Mouse (Mus musculus) activated CD4-positive, CD25-positive, alpha-beta regulatory T cell, adult 4 months (primary cell): ENCODE data around the gene Fam207a. TPM values are rescaled to one million over a fixed set of nuclear protein-coding genes. Genes with fewer than 3 reads are reported as not detected.

Source experiments
- ATAC-seq: one replicate; pipeline ENCODE4 v1.8.0; 2017
- polyA plus RNA-seq, 2 experiments: library from polyadenylated mRNA; unstranded; fragments of 100-300 nt; shearing (Covaris generic); gene quantifications; one replicate each; pipeline ENCODE4 v1.2.1; 2017

Fam207a gene
- polyA plus RNA-seq, 2 experiments from 2014 or later, result 15.2 to 15.3 TPM

GRCm38 (mm10) chr10:77455251-77456010 is 60.2 kb downstream of the Fam207a start:
- no peak for ATAC-seq

- no peak for ATAC-seq
These were observed 60.8 kb downstream of the Fam207a start for GRCm38 (mm10) chr10:77454795-77455194.

GRCm38 (mm10) chr10:77451822-77452221 is 63.8 kb downstream of the Fam207a start:
- ATAC-seq, result no peak

GRCm38 (mm10) chr10:77450159-77450464 is 65.5 kb downstream of the Fam207a start:
- ATAC-seq, result no peak

GRCm38 (mm10) chr10:77449315-77450158 is 66.0 kb downstream of the Fam207a start:
- ATAC-seq, result no peak

DNA sequence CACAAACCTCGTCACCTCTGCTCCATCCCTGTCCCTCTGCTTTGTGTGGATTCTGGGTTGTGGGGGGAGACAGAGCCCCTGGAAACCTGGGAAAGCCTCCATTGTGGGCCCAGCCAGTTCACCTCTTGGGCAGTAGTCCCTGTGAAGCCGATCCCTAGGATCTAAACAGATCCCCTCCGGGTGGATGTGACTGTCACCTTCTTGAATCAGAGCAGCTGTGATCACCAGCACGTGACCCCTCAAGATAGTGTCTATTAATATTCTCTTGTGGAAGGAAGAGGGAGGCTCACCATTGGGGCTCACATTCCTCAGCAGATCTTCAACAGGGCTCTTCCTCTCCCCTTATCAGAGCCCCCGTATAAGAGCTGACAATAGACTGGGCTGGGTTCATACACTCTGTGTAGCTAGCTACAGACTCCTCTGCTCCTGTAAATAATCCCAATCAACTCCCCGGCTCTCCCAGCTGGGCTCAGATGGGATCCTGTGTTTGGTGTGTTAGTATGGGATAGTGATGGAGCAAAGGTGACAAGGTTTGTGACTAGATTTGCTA is 66.8 kb downstream of the Fam207a start:
- ATAC-seq, result no peak

DNA sequence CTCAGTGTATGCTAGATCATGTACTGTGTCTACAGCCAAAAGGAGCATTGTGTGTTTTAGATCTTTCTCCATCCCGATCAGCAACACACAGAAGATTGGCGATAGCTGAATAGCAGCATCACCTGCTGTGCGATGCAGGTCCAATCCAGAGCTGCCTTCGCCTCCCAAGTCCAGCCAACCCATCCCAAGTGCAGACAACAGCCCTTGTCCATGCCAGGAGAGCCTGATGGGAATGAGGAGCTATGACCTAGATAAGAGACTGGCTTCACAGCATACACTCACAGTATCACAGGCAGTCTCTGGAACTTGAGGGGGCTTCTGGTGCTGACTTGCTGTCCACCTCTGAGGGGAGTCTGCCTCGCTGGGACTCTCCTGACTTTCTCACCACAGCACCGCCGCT is 67.4 kb downstream of the Fam207a start:
- no peak for ATAC-seq

GRCm38 (mm10) chr10:77447755-77448154 is 67.8 kb downstream of the Fam207a start:
- no peak for ATAC-seq

GRCm38 (mm10) chr10:77442250-77442649 is 73.3 kb downstream of the Fam207a start:
- no peak for ATAC-seq

DNA sequence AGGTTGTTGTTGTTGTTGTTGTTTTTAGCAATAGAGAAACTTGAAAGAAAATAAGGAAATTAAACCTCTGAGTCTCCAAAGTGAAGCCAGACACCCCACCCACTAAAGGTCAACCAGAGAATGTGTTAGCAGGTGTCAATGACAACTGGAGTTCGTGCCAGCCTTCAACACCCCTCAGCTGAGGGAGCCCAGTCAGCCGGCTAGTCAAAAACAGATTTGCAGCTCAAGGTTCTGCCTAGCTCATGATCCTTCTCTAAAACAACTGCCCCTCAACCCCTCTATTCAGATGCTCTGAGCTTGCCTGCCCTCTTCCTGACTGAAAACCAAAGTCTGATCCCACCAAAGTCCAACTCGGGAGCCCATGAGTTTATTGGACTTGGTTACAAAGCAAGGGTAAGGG is 73.8 kb downstream of the Fam207a start:
- no peak for ATAC-seq

GRCm38 (mm10) chr10:77440841-77441755 is 74.5 kb downstream of the Fam207a start:
- ATAC-seq, result no peak

DNA sequence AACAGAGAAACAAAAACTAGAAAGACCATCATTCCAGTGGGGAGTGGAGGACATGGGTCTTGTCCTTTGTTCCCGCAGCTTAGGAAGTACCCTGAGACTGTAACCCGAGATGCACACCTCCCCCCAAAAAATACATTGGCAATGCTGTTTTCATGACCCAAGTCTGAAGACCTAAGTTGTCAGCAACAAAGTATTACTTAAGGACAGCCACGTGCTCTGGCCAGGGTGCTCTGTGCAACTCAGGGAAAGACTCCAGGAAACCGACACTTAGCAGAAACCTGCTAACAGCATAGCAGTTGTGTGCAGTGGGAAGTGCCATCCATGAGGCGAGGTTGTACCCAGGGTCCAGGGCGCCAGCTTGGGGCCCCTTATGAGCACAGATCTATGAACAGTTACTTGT is 75.3 kb downstream of the Fam207a start:
- ATAC-seq, result no peak

- no peak for ATAC-seq
These were observed 76.6 kb downstream of the Fam207a start for GRCm38 (mm10) chr10:77439026-77439425.

DNA sequence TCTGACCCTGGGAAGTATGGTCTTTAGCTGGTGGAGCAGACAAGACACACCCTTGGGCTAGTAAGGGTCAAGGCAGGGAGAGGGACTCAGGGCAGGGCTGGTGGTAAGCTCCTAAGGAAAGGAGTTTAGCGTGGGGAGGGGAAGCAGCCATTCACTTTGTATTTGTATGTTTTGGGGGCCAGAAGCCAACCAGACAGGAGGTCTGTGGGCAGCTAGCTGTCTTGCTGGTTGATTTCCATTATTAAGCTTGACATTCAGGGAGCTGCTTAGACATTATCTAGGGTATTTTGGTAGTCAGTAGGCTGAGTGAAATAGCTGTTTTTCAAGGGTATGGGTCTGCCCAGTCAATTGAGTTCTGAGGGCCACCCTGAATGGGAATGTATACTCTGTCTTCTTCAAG is 77.6 kb downstream of the Fam207a start:
- ATAC-seq, result no peak

Other genes with a start within 250 kb of the Fam207a start
- gene Adarb1, start 97.5 kb downstream of the Fam207a start, polyA plus RNA-seq, result 1 to 10 TPM in 1 of 2 experiments, under 1 TPM in 1; 0.71 to 1.0 TPM
- 100 to 1,000 TPM; 375 to 386 TPM for gene Itgb2, start 14.5 kb upstream of the Fam207a start, polyA plus RNA-seq
- 10 to 100 TPM; 85.6 to 92.6 TPM for gene Pttg1ip, start 65.9 kb upstream of the Fam207a start, polyA plus RNA-seq
- gene Sumo3, start 90.3 kb upstream of the Fam207a start, polyA plus RNA-seq, result 10 to 100 TPM; 75.5 to 83.8 TPM
- gene Gm49325, start 90.4 kb upstream of the Fam207a start, polyA plus RNA-seq, result 1 to 10 TPM in 1 of 2 experiments, not detected in 1; 6.5 TPM
- gene Ube2g2, start 106.5 kb upstream of the Fam207a start, polyA plus RNA-seq, result 10 to 100 TPM; 36.5 to 39.3 TPM
- gene Tspear, start 170.8 kb upstream of the Fam207a start, polyA plus RNA-seq, result under 1 TPM; 0.38 to 0.40 TPM
- not detected for gene Gm19402, start 175.0 kb upstream of the Fam207a start, polyA plus RNA-seq
- not detected for gene Gm9508, start 181.4 kb upstream of the Fam207a start, polyA plus RNA-seq
- not detected for gene Gm10272, start 190.8 kb upstream of the Fam207a start, polyA plus RNA-seq
- not detected for gene Gm10024, start 195.7 kb upstream of the Fam207a start, polyA plus RNA-seq
- not detected for gene Gm10142, start 200.0 kb upstream of the Fam207a start, polyA plus RNA-seq
- gene Krtap12-1, start 204.8 kb upstream of the Fam207a start, polyA plus RNA-seq, result not detected
- not detected for gene Gm10100, start 210.7 kb upstream of the Fam207a start, polyA plus RNA-seq
- gene Gm18596, start 226.9 kb upstream of the Fam207a start, polyA plus RNA-seq, result not detected
- gene Gm9736, start 235.6 kb upstream of the Fam207a start, polyA plus RNA-seq, result not detected
- not detected for gene Gm3233, start 243.9 kb upstream of the Fam207a start, polyA plus RNA-seq